ENCODE assay signal across 22 mouse cellular contexts in the genomic region with DNA sequence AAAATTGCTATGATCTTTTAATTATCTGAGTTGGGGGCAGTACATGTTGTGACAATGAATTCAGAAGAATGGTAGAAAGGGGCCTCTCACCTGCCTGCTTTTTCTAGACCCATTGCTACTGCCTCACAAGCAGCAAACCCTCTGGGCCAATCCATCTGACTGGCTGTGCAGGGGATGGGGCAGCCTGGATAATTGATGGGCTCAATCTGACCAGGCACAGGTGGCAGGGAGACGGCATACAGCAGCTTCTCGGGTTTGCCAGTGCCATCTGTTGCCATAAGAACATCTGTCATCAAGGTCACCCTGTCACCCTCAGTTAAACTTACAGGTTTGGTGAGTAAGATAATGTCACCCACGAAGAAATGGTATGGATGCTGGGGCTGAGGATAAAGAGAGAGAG.
DNase-seq lines count a peak whose midpoint lies in the region; ATAC-seq and TF ChIP-seq lines count a peak whose summit lies in the region.
"Had no signal": no experiment of that assay in that cellular context is flagged by ENCODE, and none has a peak within 500 bp of the region (broad histone marks: within the 10 kb centered on the region; RNA-seq: fewer than 3 reads in every experiment).

No protein-coding gene starts in this region.

- H3K4me1 ChIP-seq in embryonic facial prominence, embryonic 15.5 days = no peaks in the 10 kb centered on the region
- H3K4me1 ChIP-seq in embryonic facial prominence, embryonic 10.5 days = no peaks in the 10 kb centered on the region
- H3K4me1 ChIP-seq in midbrain, postnatal 0 days (ENCODE audit: insufficient read depth, low read length) = no peaks in the 10 kb centered on the region
- no peaks in the 10 kb centered on the region for H3K4me1 ChIP-seq in midbrain, embryonic 14.5 days (ENCODE audit: control insufficient read depth, insufficient read depth, low read length)
- H3K4me1 ChIP-seq in hindbrain, embryonic 13.5 days (replicated peaks) = no peaks in the 10 kb centered on the region
- H3K4me1 ChIP-seq in kidney, embryonic 15.5 days = no peaks in the 10 kb centered on the region
- no peaks in the 10 kb centered on the region for H3K4me1 ChIP-seq in heart, embryonic 12.5 days (replicated peaks)
- H3K4me1 ChIP-seq: embryonic facial prominence, embryonic 13.5 days; heart, embryonic 10.5 days; limb, embryonic 13.5 days; liver, embryonic 12.5 days; midbrain, embryonic 13.5 days had no signal

- no peak overlapping the region for H3K27ac ChIP-seq in embryonic facial prominence, embryonic 15.5 days (replicated peaks)
- no peak overlapping the region for H3K27ac ChIP-seq in embryonic facial prominence, embryonic 10.5 days (replicated peaks)
- no peak overlapping the region for H3K27ac ChIP-seq in midbrain, postnatal 0 days (ENCODE audit: low read depth, low read length)
- no peak overlapping the region for H3K27ac ChIP-seq in midbrain, embryonic 14.5 days (replicated peaks; ENCODE audit: low read depth, low read length)
- no peak overlapping the region for H3K27ac ChIP-seq in hindbrain, embryonic 13.5 days
- no peak overlapping the region for H3K27ac ChIP-seq in kidney, embryonic 15.5 days
- H3K27ac ChIP-seq in heart, embryonic 12.5 days (ENCODE audit: poor library complexity, severe bottlenecking) = no peak overlapping the region
- H3K27ac ChIP-seq: embryonic facial prominence, embryonic 13.5 days; heart, embryonic 10.5 days; limb, embryonic 13.5 days; liver, embryonic 12.5 days; midbrain, embryonic 13.5 days had no signal

- no peaks in the 10 kb centered on the region for H3K27me3 ChIP-seq in embryonic facial prominence, embryonic 15.5 days
- H3K27me3 ChIP-seq in embryonic facial prominence, embryonic 10.5 days (replicated peaks; ENCODE audit: low read depth, poor library complexity, severe bottlenecking) = no peaks in the 10 kb centered on the region
- H3K27me3 ChIP-seq in midbrain, postnatal 0 days (ENCODE audit: insufficient read depth, low read length) = no peaks in the 10 kb centered on the region; the same call in 1 of the 2 replicates
- no peaks in the 10 kb centered on the region for H3K27me3 ChIP-seq in midbrain, embryonic 14.5 days (ENCODE audit: control insufficient read depth, insufficient read depth, low read length)
- no peaks in the 10 kb centered on the region for H3K27me3 ChIP-seq in hindbrain, embryonic 13.5 days
- H3K27me3 ChIP-seq in kidney, embryonic 15.5 days = no peaks in the 10 kb centered on the region
- H3K27me3 ChIP-seq in heart, embryonic 12.5 days (replicated peaks) = no peaks in the 10 kb centered on the region
- H3K27me3 ChIP-seq: embryonic facial prominence, embryonic 13.5 days; limb, embryonic 13.5 days; liver, embryonic 12.5 days; midbrain, embryonic 13.5 days had no signal

- 64% methylated on average over 3 of the region's 3 CpGs for WGBS in embryonic facial prominence, embryonic 15.5 days
- WGBS in embryonic facial prominence, embryonic 10.5 days = 70% methylated on average over 3 of the region's 3 CpGs
- WGBS in midbrain, postnatal 0 days = 48% methylated on average over 3 of the region's 3 CpGs
- WGBS in midbrain, embryonic 14.5 days = 67% methylated on average over 3 of the region's 3 CpGs
- 28% methylated on average over 3 of the region's 3 CpGs for WGBS in hindbrain, embryonic 13.5 days
- WGBS in kidney, embryonic 15.5 days = 43% methylated on average over 3 of the region's 3 CpGs
- WGBS in heart, embryonic 12.5 days = 44% methylated on average over 3 of the region's 3 CpGs

- H3K36me3 ChIP-seq in embryonic facial prominence, embryonic 15.5 days = no peaks in the 10 kb centered on the region
- H3K36me3 ChIP-seq in embryonic facial prominence, embryonic 10.5 days (replicated peaks) = no peaks in the 10 kb centered on the region
- no peaks in the 10 kb centered on the region for H3K36me3 ChIP-seq in midbrain, postnatal 0 days (ENCODE audit: insufficient read depth, low read length)
- no peaks in the 10 kb centered on the region for H3K36me3 ChIP-seq in midbrain, embryonic 14.5 days (ENCODE audit: control insufficient read depth, insufficient read depth, low read length)
- no peaks in the 10 kb centered on the region for H3K36me3 ChIP-seq in hindbrain, embryonic 13.5 days
- H3K36me3 ChIP-seq in kidney, embryonic 15.5 days = no peaks in the 10 kb centered on the region
- no peaks in the 10 kb centered on the region for H3K36me3 ChIP-seq in heart, embryonic 12.5 days
- H3K36me3 ChIP-seq: embryonic facial prominence, embryonic 13.5 days; heart, embryonic 10.5 days; limb, embryonic 13.5 days; liver, embryonic 12.5 days; midbrain, embryonic 13.5 days had no signal

- H3K4me2 ChIP-seq in embryonic facial prominence, embryonic 15.5 days (replicated peaks) = no peak overlapping the region
- H3K4me2 ChIP-seq in midbrain, postnatal 0 days (ENCODE audit: low read depth, low read length, poor library complexity, severe bottlenecking) = no peak overlapping the region
- no peak overlapping the region for H3K4me2 ChIP-seq in midbrain, embryonic 14.5 days (ENCODE audit: low read length)
- no peak overlapping the region for H3K4me2 ChIP-seq in hindbrain, embryonic 13.5 days
- H3K4me2 ChIP-seq in kidney, embryonic 15.5 days = no peak overlapping the region
- no peak overlapping the region for H3K4me2 ChIP-seq in heart, embryonic 12.5 days
- H3K4me2 ChIP-seq: embryonic facial prominence, embryonic 13.5 days; limb, embryonic 13.5 days; liver, embryonic 12.5 days; midbrain, embryonic 13.5 days had no signal

- peak; percentile 24; the same call in 1 of the 2 replicates for ATAC-seq in embryonic facial prominence, embryonic 15.5 days (ENCODE audit: insufficient number of reproducible peaks, low FRiP score, low TSS enrichment, low read depth)
- no peak for ATAC-seq in midbrain, postnatal 0 days (ENCODE audit: low FRiP score)
- ATAC-seq in midbrain, embryonic 14.5 days (ENCODE audit: low FRiP score, low TSS enrichment) = no peak
- ATAC-seq in hindbrain, embryonic 13.5 days (ENCODE audit: low FRiP score) = peak; percentile 74
- no peak for ATAC-seq in kidney, embryonic 15.5 days (replicated peaks; ENCODE audit: low FRiP score)
- no peak for ATAC-seq in heart, embryonic 12.5 days (ENCODE audit: insufficient number of reproducible peaks, low FRiP score)
- ATAC-seq: intestine, embryonic 16.5 days; liver, embryonic 12.5 days; midbrain, embryonic 13.5 days had no signal

- no peak overlapping the region for H3K9ac ChIP-seq in embryonic facial prominence, embryonic 15.5 days
- no peak overlapping the region for H3K9ac ChIP-seq in midbrain, postnatal 0 days (replicated peaks; ENCODE audit: low read length, poor library complexity, severe bottlenecking)
- H3K9ac ChIP-seq in midbrain, embryonic 14.5 days (replicated peaks; ENCODE audit: low read length) = no peak overlapping the region
- H3K9ac ChIP-seq in hindbrain, embryonic 13.5 days = no peak overlapping the region
- no peak overlapping the region for H3K9ac ChIP-seq in kidney, embryonic 15.5 days
- no peak overlapping the region for H3K9ac ChIP-seq in heart, embryonic 12.5 days
- H3K9ac ChIP-seq: embryonic facial prominence, embryonic 13.5 days; limb, embryonic 13.5 days; liver, embryonic 12.5 days; midbrain, embryonic 13.5 days had no signal

- no peaks in the 10 kb centered on the region for H3K9me3 ChIP-seq in embryonic facial prominence, embryonic 15.5 days (replicated peaks)
- H3K9me3 ChIP-seq in embryonic facial prominence, embryonic 10.5 days = no peaks in the 10 kb centered on the region
- H3K9me3 ChIP-seq in midbrain, postnatal 0 days (ENCODE audit: low read length) = no peaks in the 10 kb centered on the region
- H3K9me3 ChIP-seq in midbrain, embryonic 14.5 days (ENCODE audit: control insufficient read depth, low read length) = no peaks in the 10 kb centered on the region
- no peaks in the 10 kb centered on the region for H3K9me3 ChIP-seq in hindbrain, embryonic 13.5 days
- H3K9me3 ChIP-seq in kidney, embryonic 15.5 days (replicated peaks) = no peaks in the 10 kb centered on the region
- no peaks in the 10 kb centered on the region for H3K9me3 ChIP-seq in heart, embryonic 12.5 days (replicated peaks)
- H3K9me3 ChIP-seq: embryonic facial prominence, embryonic 13.5 days; heart, embryonic 10.5 days; limb, embryonic 13.5 days; liver, embryonic 12.5 days; midbrain, embryonic 13.5 days had no signal

- no peak for TF ChIP-seq CTCF in midbrain, postnatal 0 days (IDR thresholded peaks at IDR 0.05)

- no peak overlapping the region for H3K4me3 ChIP-seq in embryonic facial prominence, embryonic 15.5 days (replicated peaks)
- no peak overlapping the region for H3K4me3 ChIP-seq in embryonic facial prominence, embryonic 10.5 days
- H3K4me3 ChIP-seq in midbrain, postnatal 0 days (ENCODE audit: low read depth, low read length) = no peak overlapping the region
- no peak overlapping the region for H3K4me3 ChIP-seq in midbrain, embryonic 14.5 days (replicated peaks; ENCODE audit: low read depth, low read length)
- H3K4me3 ChIP-seq in hindbrain, embryonic 13.5 days = no peak overlapping the region
- H3K4me3 ChIP-seq in kidney, embryonic 15.5 days (replicated peaks) = no peak overlapping the region
- no peak overlapping the region for H3K4me3 ChIP-seq in heart, embryonic 12.5 days
- H3K4me3 ChIP-seq: embryonic facial prominence, embryonic 13.5 days; heart, embryonic 10.5 days; limb, embryonic 13.5 days; liver, embryonic 12.5 days; midbrain, embryonic 13.5 days; myocyte had no signal

- no peak for DNase-seq in embryonic facial prominence, embryonic 10.5 days (ENCODE audit: low spot score)
- DNase-seq in midbrain, postnatal 0 days (ENCODE audit: low spot score) = peak; percentile 48
- DNase-seq in midbrain, embryonic 14.5 days = no peak
- DNase-seq in retina, postnatal 1 day = peak; percentile 30
- DNase-seq: adrenal gland, postnatal 14 days; cerebellum, adult 8-10 months; kidney, adult 9 months; kidney, postnatal 25 days; layer of hippocampus, postnatal 36 days; lung, adult 2 months; lung, postnatal 14 days had no signal

Comparison
In these comparisons a context has a peak if more than half of its experiments do, and no peak if none do; other contexts are left out.
1. DNase-seq: peak in midbrain, postnatal 0 days (single experiment) and retina, postnatal 1 day (single experiment); none in embryonic facial prominence, embryonic 10.5 days (single experiment) and midbrain, embryonic 14.5 days (single experiment).
2. ATAC-seq: peak in embryonic facial prominence, embryonic 15.5 days (single experiment) and hindbrain, embryonic 13.5 days (single experiment); none in midbrain, postnatal 0 days (single experiment), midbrain, embryonic 14.5 days (single experiment), kidney, embryonic 15.5 days (single experiment) and heart, embryonic 12.5 days (single experiment).